Mouse (Mus musculus) midbrain, postnatal 0 days (tissue): Measurements from ENCODE around the gene Crybb1. TPM values are rescaled to one million over a fixed set of nuclear protein-coding genes. Genes with fewer than 3 reads are reported as not detected.
A peak's percentile ranks its signal among the peaks of the same experiment; 100 is the strongest.

Experiments
- ATAC-seq: fragments of 200-750 bp; cut with Nextera tagmentation; 2 replicates; pipeline ENCODE4 v1.8.0; 2017; ENCODE audit warnings: moderate number of reproducible peaks, mild to moderate bottlenecking, moderate TSS enrichment, moderate library complexity; ENCODE audit not compliant: low FRiP score
- DNase-seq: peaks from one replicate; pipeline ENCODE4 v3.0.0-alpha.2; 2015; ENCODE audit warnings: low spot score
- H3K27ac ChIP-seq: fragments of 300-500 bp; sonication (generic); 2 replicates; pipeline ENCODE4 v1.5.1; 2014; ENCODE audit warnings: low read depth, mild to moderate bottlenecking, low read length, mixed read lengths
- H3K27me3 ChIP-seq: fragments of 300-500 bp; sonication (generic); 2 replicates; pipeline ENCODE4 v1.6.1; 2014; ENCODE audit warnings: low read length, control low read depth, mixed read lengths; ENCODE audit not compliant: insufficient read depth
- H3K36me3 ChIP-seq: fragments of 300-500 bp; sonication (generic); 2 replicates; pipeline ENCODE4 v1.6.1; 2014; ENCODE audit warnings: low read length, control low read depth, mixed read lengths; ENCODE audit not compliant: insufficient read depth
- H3K4me1 ChIP-seq: fragments of 300-500 bp; sonication (generic); 2 replicates; pipeline ENCODE4 v1.6.1; 2014; ENCODE audit warnings: mild to moderate bottlenecking, control low read depth, antibody characterized with exemption, low read length, mixed read lengths; ENCODE audit not compliant: insufficient read depth
- H3K4me2 ChIP-seq: fragments of 300-500 bp; sonication (generic); 2 replicates; pipeline ENCODE4 v1.6.1; 2014; ENCODE audit warnings: low read depth, mild to moderate bottlenecking, low read length, mixed read lengths; ENCODE audit not compliant: poor library complexity, severe bottlenecking
- H3K4me3 ChIP-seq: fragments of 300-500 bp; sonication (generic); 2 replicates; pipeline ENCODE4 v1.5.1; 2014; ENCODE audit warnings: low read depth, mild to moderate bottlenecking, low read length, moderate library complexity
- H3K9ac ChIP-seq: fragments of 300-500 bp; sonication (generic); replicated peaks from 2 replicates; pipeline ENCODE4 v1.6.1; 2014; ENCODE audit warnings: mild to moderate bottlenecking, low read length, moderate library complexity, mixed read lengths; ENCODE audit not compliant: poor library complexity, severe bottlenecking
- H3K9me3 ChIP-seq: fragments of 300-500 bp; sonication (generic); 2 replicates; pipeline ENCODE4 v1.6.1; 2016; ENCODE audit warnings: low read length, control low read depth
- CTCF ChIP-seq: IDR thresholded peaks from 2 replicates; pipeline ENCODE4 v1.5.1; 2016; ENCODE audit warnings: antibody characterized with exemption, mild to moderate bottlenecking
- WGBS: fragments of 180-500 bp; shearing (Covaris S2); extraction: QIAGEN DNeasy Blood & Tissue Kit; methylation state at CpG from one replicate; pipeline ENCODE4 v1.1.7; 2014; 5-methylcytosine and 5-hydroxymethylcytosine counted together
- polyA plus RNA-seq: library from polyadenylated mRNA; unstranded; fragments of >200 nt; fragmentation: Nextera tagmentation; extraction: Ambion mirVana; gene quantifications from 2 replicates; pipeline ENCODE4 v1.2.1, GENCODE M21; 2015
- total RNA-seq: library from RNA; depleted of rRNA; stranded (reverse); fragments of >200 nt; gene quantifications from 2 replicates; pipeline ENCODE4 v1.2.3, GENCODE M21; 2014

The Crybb1 gene
- total and polyA plus RNA-seq, 2 experiments from 2014 or later, result 11.5 to 13.2 TPM

DNA sequence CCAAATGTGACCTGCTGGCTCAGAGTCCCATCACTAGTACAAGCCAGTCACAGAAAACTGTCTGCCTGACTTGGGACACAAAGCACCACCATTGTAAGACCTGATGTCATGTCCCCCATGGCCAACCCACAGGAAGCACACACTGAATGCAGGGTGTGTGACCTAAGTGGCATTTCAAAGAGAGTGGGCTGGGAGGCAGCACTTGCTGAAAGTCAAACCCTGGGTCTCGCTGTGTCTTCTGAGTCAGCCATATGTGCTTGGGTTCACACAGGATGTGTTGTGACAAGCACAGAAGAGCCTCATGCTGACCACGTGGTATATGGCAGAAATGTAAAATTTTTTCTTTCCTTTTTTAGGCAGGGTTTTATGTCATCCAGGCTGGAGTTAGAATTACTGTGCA, 41.6 kb downstream of the Crybb1 start:
- Histone ChIP-seq H3K9ac (no peak overlapping the region), H3K4me2 (no peak overlapping the region), H3K4me3 (no peak overlapping the region), H3K36me3 (no peaks in the 10 kb centered on the region), H3K9me3 (no peaks in the 10 kb centered on the region), H3K27ac (no peak overlapping the region), H3K27me3 (no peaks in the 10 kb centered on the region), H3K4me1 (no peaks in the 10 kb centered on the region)
- TF ChIP-seq CTCF, result no peak
- ATAC-seq, result no peak
- no peak for DNase-seq
- WGBS, result 89% methylated on average over 2 of the region's 2 CpGs

DNA sequence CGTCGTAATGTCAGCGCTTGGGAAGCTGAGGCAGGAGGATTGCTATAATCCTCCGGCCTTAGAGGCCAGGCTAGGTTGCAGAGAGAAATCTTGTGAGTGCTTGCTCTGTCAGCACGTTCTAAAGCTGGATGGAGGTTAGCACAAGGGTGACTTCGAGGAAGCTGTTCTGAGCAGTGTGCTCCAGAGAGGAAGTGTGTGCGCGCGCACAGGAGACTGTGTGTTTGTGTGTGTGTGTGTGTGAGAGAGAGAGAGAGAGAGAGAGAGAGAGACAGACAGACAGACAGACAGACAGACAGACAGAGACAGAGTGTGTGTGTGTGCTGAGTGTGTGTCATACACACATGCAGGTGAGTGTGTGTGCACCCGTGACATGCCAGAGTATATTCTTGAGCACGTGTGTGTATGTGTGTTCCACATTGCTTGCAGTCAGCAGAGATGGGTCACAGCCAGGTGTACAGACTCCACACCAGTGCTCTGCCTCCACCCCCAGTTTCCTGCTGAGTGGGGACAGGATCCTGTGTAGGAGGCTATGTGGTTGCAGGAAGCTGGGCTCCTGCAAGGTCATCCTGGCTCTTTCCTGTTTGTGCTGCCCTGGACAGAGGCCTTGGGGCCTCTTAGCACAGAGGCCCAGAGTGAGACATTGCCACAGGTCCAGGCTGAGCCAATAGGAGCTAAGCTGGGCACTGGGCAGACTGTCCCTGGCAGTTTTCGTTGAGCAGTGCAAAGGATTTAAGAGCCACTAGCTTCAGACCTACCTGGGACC, 42.8 kb downstream of the Crybb1 start:
- no peak overlapping the region for H3K4me3 ChIP-seq
- H3K36me3 ChIP-seq, result no peaks in the 10 kb centered on the region
- H3K27me3 ChIP-seq, result no peaks in the 10 kb centered on the region
- H3K4me1 ChIP-seq, result no peaks in the 10 kb centered on the region
- TF ChIP-seq CTCF, result no peak
- no peak overlapping the region for H3K4me2 ChIP-seq
- H3K9me3 ChIP-seq, result no peaks in the 10 kb centered on the region
- 0 out of 2 replicates have a peak overlapping the region, but pooled peaks have one; percentile 4 for H3K27ac ChIP-seq
- no peak overlapping the region for H3K9ac ChIP-seq
- DNase-seq, result no peak
- WGBS, result 87% methylated on average over 12 of the region's 12 CpGs
- ATAC-seq, result no peak

DNA sequence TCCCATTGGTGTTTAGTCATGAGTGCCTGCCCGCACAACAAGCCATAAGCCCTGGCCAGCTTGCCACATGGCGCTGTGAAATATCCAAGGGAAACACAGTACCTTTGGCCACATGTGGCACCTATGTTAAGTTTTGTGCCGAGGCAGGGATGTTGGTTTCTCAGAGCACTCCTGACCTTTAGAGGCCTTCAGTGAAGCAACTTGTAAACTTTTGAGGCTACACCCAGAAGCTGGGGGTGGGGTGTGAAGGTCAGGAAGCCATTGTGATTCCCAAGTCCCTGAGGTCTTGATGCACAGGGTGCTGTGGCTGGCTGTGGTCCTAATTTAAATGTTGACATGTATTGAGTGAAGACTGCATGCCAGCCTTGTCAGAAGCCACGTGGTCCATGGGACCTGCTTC, 43.8 kb downstream of the Crybb1 start:
- no peak overlapping the region for H3K4me3 ChIP-seq
- H3K9ac ChIP-seq, result no peak overlapping the region
- DNase-seq, result no peak
- no peak overlapping the region for H3K4me2 ChIP-seq
- ATAC-seq, result no peak
- 0 out of 2 replicates have a peak overlapping the region, but pooled peaks have one; percentile 4 for H3K27ac ChIP-seq
- H3K27me3 ChIP-seq, result no peaks in the 10 kb centered on the region
- WGBS, result 89% methylated on average over 4 of the region's 4 CpGs
- TF ChIP-seq CTCF, result no peak
- H3K36me3 ChIP-seq, result no peaks in the 10 kb centered on the region
- no peaks in the 10 kb centered on the region for H3K4me1 ChIP-seq
- H3K9me3 ChIP-seq, result no peaks in the 10 kb centered on the region

DNA sequence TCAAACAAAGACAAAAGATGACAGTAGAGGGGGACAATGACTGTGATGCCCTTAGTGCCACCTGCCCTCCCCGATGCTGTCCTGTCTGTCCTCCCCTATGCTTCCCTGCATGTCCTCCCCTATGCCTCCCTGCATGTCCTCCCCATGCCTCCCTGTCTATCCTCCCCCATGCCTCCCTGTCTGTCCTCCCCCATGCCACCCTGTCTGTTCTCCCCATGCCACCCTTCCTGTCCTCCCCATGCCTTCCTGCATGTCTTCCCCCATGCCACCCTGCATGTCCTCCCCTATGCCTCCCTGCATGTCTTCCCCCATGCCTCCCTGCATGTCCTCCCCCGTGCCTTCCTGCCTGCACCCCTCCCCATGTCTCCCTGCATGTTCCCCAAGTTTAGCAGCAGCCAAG, 44.5 kb downstream of the Crybb1 start:
- 86% methylated on average over 2 of the region's 2 CpGs for WGBS
- ATAC-seq, result no peak
- H3K9ac ChIP-seq, result no peak overlapping the region

DNA sequence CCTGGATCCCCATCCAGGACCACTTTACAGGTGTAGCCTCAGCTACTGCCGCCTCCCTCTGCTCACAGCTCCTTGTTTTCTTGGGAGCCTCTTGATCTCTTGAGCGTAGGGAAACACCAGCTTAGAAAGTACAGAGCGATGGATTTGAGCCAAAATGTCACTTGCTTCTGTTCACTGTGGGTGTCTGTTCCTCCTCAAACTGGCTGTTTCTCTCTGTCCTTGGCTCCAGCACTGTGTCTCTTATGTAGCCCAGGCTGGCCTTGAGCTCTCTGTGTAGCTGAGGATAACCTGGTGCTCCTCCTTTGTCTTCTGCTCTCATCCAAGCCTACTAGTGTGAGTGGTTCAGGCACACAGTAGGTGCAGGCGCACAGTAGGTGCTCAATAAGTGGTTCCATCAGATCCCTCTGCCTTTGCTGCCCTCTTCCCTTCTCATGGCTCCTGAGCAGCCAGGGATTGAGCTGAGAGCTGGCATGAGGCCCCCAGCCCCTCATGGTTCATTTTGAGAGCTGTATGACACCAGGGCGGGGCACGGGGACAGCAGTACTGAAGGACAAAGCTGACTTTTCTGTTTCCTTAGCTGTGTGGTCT, 45.2 kb downstream of the Crybb1 start:
- no peak for TF ChIP-seq CTCF
- WGBS, result 87% methylated on average over 6 of the region's 6 CpGs
- H3K4me1 ChIP-seq, result no peaks in the 10 kb centered on the region
- no peak overlapping the region for H3K4me3 ChIP-seq
- H3K36me3 ChIP-seq, result no peaks in the 10 kb centered on the region
- H3K27ac ChIP-seq, result no peak overlapping the region
- ATAC-seq (no peak), DNase-seq (no peak)
- H3K9ac ChIP-seq, result no peak overlapping the region
- no peaks in the 10 kb centered on the region for H3K27me3 ChIP-seq
- H3K9me3 ChIP-seq, result no peaks in the 10 kb centered on the region
- H3K4me2 ChIP-seq, result no peak overlapping the region

More for the DNA sequence above, 44.5 kb downstream of the Crybb1 start:
- Histone ChIP-seq H3K4me2 (no peak overlapping the region), H3K4me3 (no peak overlapping the region), H3K4me1 (no peaks in the 10 kb centered on the region), H3K27me3 (no peaks in the 10 kb centered on the region), H3K36me3 (no peaks in the 10 kb centered on the region), H3K9me3 (no peaks in the 10 kb centered on the region), H3K27ac (no peak overlapping the region)
- no peak for DNase-seq
- no peak for TF ChIP-seq CTCF

DNA sequence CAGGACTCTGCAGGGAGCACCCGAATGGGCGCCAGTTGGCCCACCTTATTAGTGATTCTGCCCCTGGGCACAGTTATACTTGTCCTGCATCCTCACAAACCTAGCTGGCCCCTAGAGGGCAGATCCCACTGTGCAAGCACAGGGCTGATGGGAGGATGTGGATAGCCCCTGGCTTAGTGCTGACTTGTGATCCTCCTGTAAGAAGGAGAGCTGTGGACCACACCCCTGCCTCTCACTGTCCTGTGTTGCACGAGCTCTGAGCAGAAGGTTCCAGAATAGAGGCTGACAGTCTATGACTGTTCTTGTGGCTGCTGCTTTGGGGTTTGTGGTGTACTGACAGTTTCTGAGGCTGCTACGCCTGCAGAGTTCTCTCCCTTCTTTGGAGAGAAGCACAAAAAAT, 46.1 kb downstream of the Crybb1 start:
- ATAC-seq (no peak), DNase-seq (no peak)
- no peak overlapping the region for H3K27ac ChIP-seq
- 0 out of 2 replicates have a peak, but pooled peaks have one; percentile 6 for TF ChIP-seq CTCF
- WGBS, result 85% methylated on average over 4 of the region's 4 CpGs
- H3K9ac ChIP-seq, result no peak overlapping the region
- no peaks in the 10 kb centered on the region for H3K9me3 ChIP-seq
- no peaks in the 10 kb centered on the region for H3K4me1 ChIP-seq
- H3K4me2 ChIP-seq, result no peak overlapping the region
- H3K4me3 ChIP-seq, result no peak overlapping the region
- H3K36me3 ChIP-seq, result no peaks in the 10 kb centered on the region
- no peaks in the 10 kb centered on the region for H3K27me3 ChIP-seq
